In the genomic region with DNA sequence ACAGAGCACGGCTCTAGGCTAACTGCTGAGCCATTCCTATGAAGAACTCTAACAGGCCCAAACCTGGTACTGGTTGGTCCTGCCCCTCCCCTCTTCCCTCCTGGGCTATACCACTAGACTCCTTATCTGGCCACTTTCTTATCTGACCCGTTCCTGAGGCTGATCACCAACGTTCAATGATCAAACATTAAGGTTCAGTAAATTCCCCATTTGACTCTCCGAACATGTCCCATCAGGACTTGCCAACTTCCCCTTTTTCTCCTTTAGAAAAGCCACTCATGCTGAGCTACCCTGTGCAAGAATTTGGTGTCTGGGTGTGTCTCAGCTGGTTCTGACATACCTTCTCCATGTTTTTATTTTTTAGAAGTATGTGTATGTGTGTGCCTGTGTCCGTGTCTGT, we compare ENCODE assay signal across 1 mouse cellular context.
TF ChIP-seq lines count a peak whose summit lies in the region.

No protein-coding gene starts in this region.

TF ChIP-seq in MEL, 35 proteins besides CTCF, POLR2A, EP300 and RAD21:
- TF ChIP-seq ZNF384 (IDR thresholded peaks at IDR 0.05; ENCODE audit: low read depth, low read length): peak; percentile 53; the same call in 1 of the 2 replicates
- TF ChIP-seq NELFE (IDR thresholded peaks at IDR 0.05; ENCODE audit: low read depth, low read length): peak; percentile 31; the same call in 1 of the 2 replicates
- 0 out of 2 replicates have a peak, but pooled peaks have one; percentile 5 for TF ChIP-seq BHLHE40 (IDR thresholded peaks at IDR 0.05; ENCODE audit: borderline replicate concordance, low read depth, low read length)
- TF ChIP-seq JUND (IDR thresholded peaks at IDR 0.05; ENCODE audit: low read depth, low read length): 0 out of 2 replicates have a peak, but pooled peaks have one; percentile 48
- no peak for TF ChIP-seq ZKSCAN1 (IDR thresholded peaks at IDR 0.05; ENCODE audit: low read depth, low read length)
- peak; percentile 6; the same call in 1 of the 2 replicates for TF ChIP-seq TAL1 (IDR thresholded peaks at IDR 0.05; ENCODE audit: low read length)
- 0 out of 2 replicates have a peak, but pooled peaks have one; percentile 65 for TF ChIP-seq UBTF (IDR thresholded peaks at IDR 0.05; ENCODE audit: borderline replicate concordance, insufficient read depth, low read depth, low read length)
- peak; percentile 82 for TF ChIP-seq MXI1 (IDR thresholded peaks at IDR 0.05; ENCODE audit: low read depth, low read length)
- peak; percentile 78 for TF ChIP-seq TCF12 (IDR thresholded peaks at IDR 0.05; ENCODE audit: low read depth, low read length)
- peak; percentile 53; the same call in 1 of the 2 replicates for TF ChIP-seq MYC (IDR thresholded peaks at IDR 0.05; ENCODE audit: low read depth, low read length)
- TF ChIP-seq SIN3A (IDR thresholded peaks at IDR 0.05; ENCODE audit: low read length): peak; percentile 87
- TF ChIP-seq ZMIZ1 (IDR thresholded peaks at IDR 0.05; ENCODE audit: low read depth, low read length): peak; percentile 66; the same call in 1 of the 2 replicates
- no peak for TF ChIP-seq USF2 (IDR thresholded peaks at IDR 0.05; ENCODE audit: borderline replicate concordance in 1 of 2, insufficient read depth in 1 of 2, low read depth in 1 of 2, low read length in 2 of 2)
- no peak for TF ChIP-seq SMC3 (IDR thresholded peaks at IDR 0.05; ENCODE audit: low read depth, low read length)
- peak; percentile 86 for TF ChIP-seq MYB (IDR thresholded peaks at IDR 0.05; ENCODE audit: low read depth, low read length)
- peak; percentile 2; the same call in 1 of the 2 replicates for TF ChIP-seq ZC3H11A (IDR thresholded peaks at IDR 0.05; ENCODE audit: low read depth, low read length)
- peak; percentile 86 for TF ChIP-seq ETS1 (IDR thresholded peaks at IDR 0.05; ENCODE audit: low read depth, low read length)
- TF ChIP-seq TBP (IDR thresholded peaks at IDR 0.05; ENCODE audit: low read depth, low read length): peak; percentile 72
- TF ChIP-seq NRF1 (IDR thresholded peaks at IDR 0.05; ENCODE audit: insufficient read depth, low read depth, low read length, poor library complexity, severe bottlenecking): no peak
- peak; percentile 18; the same call in 1 of the 2 replicates for TF ChIP-seq MAX (IDR thresholded peaks at IDR 0.05; ENCODE audit: low read length)
- peak; percentile 71 for TF ChIP-seq RCOR1 (IDR thresholded peaks at IDR 0.05; ENCODE audit: low read depth, low read length)
- TF ChIP-seq GATA1 (IDR thresholded peaks at IDR 0.05; ENCODE audit: low read depth, low read length): peak; percentile 92
- TF ChIP-seq CHD1 (IDR thresholded peaks at IDR 0.05; ENCODE audit: low read depth, low read length): no peak
- peak; percentile 64; the same call in 1 of the 2 replicates for TF ChIP-seq MEF2A (IDR thresholded peaks at IDR 0.05; ENCODE audit: extremely low read depth, insufficient replicate concordance, low read depth, low read length, poor library complexity, severe bottlenecking)
- TF ChIP-seq MAFK (IDR thresholded peaks at IDR 0.05; ENCODE audit: borderline replicate concordance, low read depth, low read length): no peak
